26 mouse cellular contexts compared by ENCODE assay signal in the genomic region with DNA sequence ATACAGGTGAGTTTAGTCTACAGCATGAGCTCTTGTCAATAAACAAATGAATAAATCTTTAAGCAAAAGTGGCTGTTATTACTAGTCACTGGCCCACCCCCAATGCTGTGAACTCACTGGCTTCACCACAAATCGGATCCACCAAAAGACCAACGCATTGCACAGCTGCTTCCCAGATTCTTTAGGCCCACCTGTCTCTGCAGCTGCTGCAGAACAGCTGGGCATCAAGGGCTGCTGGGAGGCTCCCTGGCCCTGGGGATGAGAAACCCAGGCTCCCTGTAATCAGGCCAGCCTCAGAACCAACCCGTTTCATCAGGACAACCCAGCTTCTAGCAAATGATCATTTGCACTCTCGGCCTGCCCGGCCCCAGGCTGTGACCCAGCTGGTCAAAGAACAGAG. TPM values are rescaled to one million over a fixed set of nuclear protein-coding genes. Genes with fewer than 3 reads are reported as not detected.
DNase-seq lines count a peak whose midpoint lies in the region; ATAC-seq and TF ChIP-seq lines count a peak whose summit lies in the region.
"Had no signal": no experiment of that assay in that cellular context is flagged by ENCODE, and none has a peak within 500 bp of the region (broad histone marks: within the 10 kb centered on the region; RNA-seq: fewer than 3 reads in every experiment).

No protein-coding gene starts in this region.

- DNase-seq in embryonic facial prominence, embryonic 14.5 days (ENCODE audit: low spot score) = peak; percentile 65
- DNase-seq in embryonic facial prominence, embryonic 10.5 days (ENCODE audit: low spot score) = no peak
- no peak for DNase-seq in left cerebral cortex, adult 2 months (ENCODE audit: extremely low spot score in 1 of 2, low spot score in 2 of 2)
- DNase-seq: adrenal gland, adult 2 months; adrenal gland, postnatal 10 days; adrenal gland, postnatal 25 days; B cell, adult 2 months; cerebellum, adult 11 months; cerebellum, adult 18-20 months; cerebellum, adult 8-10 months; cerebellum, adult 9-11 months; cerebellum, postnatal 14 days; cerebellum, postnatal 36 days; embryo, embryonic 11 days had no signal

- H3ac ChIP-seq in C2C12 (ENCODE audit: control insufficient read depth, insufficient read length, low read depth) = no peak overlapping the region
- no peak overlapping the region for H3ac ChIP-seq in myocyte (ENCODE audit: control insufficient read depth, insufficient read length)

- H3K4me1 ChIP-seq in embryonic facial prominence, embryonic 14.5 days (ENCODE audit: control insufficient read depth, insufficient read depth, low read length) = no peaks in the 10 kb centered on the region
- no peaks in the 10 kb centered on the region for H3K4me1 ChIP-seq in embryonic facial prominence, embryonic 10.5 days
- H3K4me1 ChIP-seq: embryonic facial prominence, embryonic 12.5 days; forebrain, embryonic 10.5 days; forebrain, embryonic 12.5 days had no signal

- H3K36me3 ChIP-seq in embryonic facial prominence, embryonic 14.5 days (ENCODE audit: control insufficient read depth, insufficient read depth, low read length) = no peaks in the 10 kb centered on the region
- no peaks in the 10 kb centered on the region for H3K36me3 ChIP-seq in embryonic facial prominence, embryonic 10.5 days (replicated peaks)
- H3K36me3 ChIP-seq in C2C12 (ENCODE audit: control insufficient read depth, insufficient read depth) (no peaks in the 10 kb centered on the region), myocyte (ENCODE audit: control insufficient read depth, insufficient read depth) (no peaks in the 10 kb centered on the region)
- H3K36me3 ChIP-seq: embryonic facial prominence, embryonic 12.5 days; embryonic facial prominence, embryonic 15.5 days; forebrain, embryonic 10.5 days; forebrain, embryonic 12.5 days had no signal

- no peaks in the 10 kb centered on the region for H3K27me3 ChIP-seq in embryonic facial prominence, embryonic 14.5 days (replicated peaks; ENCODE audit: control insufficient read depth, insufficient read depth, low read length)
- peaks cover 49% of the 10 kb centered on the region for H3K27me3 ChIP-seq in embryonic facial prominence, embryonic 10.5 days (replicated peaks; ENCODE audit: low read depth, poor library complexity, severe bottlenecking)
- no peaks in the 10 kb centered on the region for H3K27me3 ChIP-seq in C2C12 (ENCODE audit: control insufficient read depth, insufficient read depth, insufficient read length)
- no peaks in the 10 kb centered on the region for H3K27me3 ChIP-seq in myocyte (ENCODE audit: control insufficient read depth, insufficient read depth, insufficient read length)

- H3K4me2 ChIP-seq in embryonic facial prominence, embryonic 14.5 days (ENCODE audit: low read depth, low read length) = no peak overlapping the region
- no peak overlapping the region for H3K4me2 ChIP-seq in myocyte (ENCODE audit: low read depth)
- H3K4me2 ChIP-seq: embryonic facial prominence, embryonic 12.5 days; embryonic facial prominence, embryonic 15.5 days; forebrain, embryonic 12.5 days had no signal

- 0 out of 2 replicates have a peak, but pooled peaks have one; percentile 36 for ATAC-seq in embryonic facial prominence, embryonic 14.5 days (ENCODE audit: low read depth)
- ATAC-seq: forebrain, embryonic 14.5 days; forebrain, embryonic 16.5 days had no signal

- H3K27ac ChIP-seq in embryonic facial prominence, embryonic 14.5 days (replicated peaks; ENCODE audit: low read depth, low read length) = no peak overlapping the region
- no peak overlapping the region for H3K27ac ChIP-seq in embryonic facial prominence, embryonic 10.5 days (replicated peaks)
- H3K27ac ChIP-seq in left cerebral cortex, adult 2 months = no peak overlapping the region
- H3K27ac ChIP-seq: embryonic facial prominence, embryonic 12.5 days; embryonic facial prominence, embryonic 15.5 days; forebrain, embryonic 10.5 days; forebrain, embryonic 12.5 days had no signal

- no peak for TF ChIP-seq POLR2A in myocyte (IDR thresholded peaks at IDR 0.05; ENCODE audit: insufficient read length, low read depth)

- H3K79me3 ChIP-seq in C2C12 (ENCODE audit: low read depth) = no peaks in the 10 kb centered on the region

- no peaks in the 10 kb centered on the region for H3K9me3 ChIP-seq in embryonic facial prominence, embryonic 14.5 days (ENCODE audit: control insufficient read depth, low read length)
- H3K9me3 ChIP-seq in embryonic facial prominence, embryonic 10.5 days = no peaks in the 10 kb centered on the region
- H3K9me3 ChIP-seq: embryonic facial prominence, embryonic 12.5 days; embryonic facial prominence, embryonic 15.5 days; forebrain, embryonic 10.5 days; forebrain, embryonic 12.5 days had no signal

- TF ChIP-seq CTCF in C2C12 (IDR thresholded peaks at IDR 0.05; ENCODE audit: control insufficient read depth, insufficient read depth, insufficient read length) = no peak
- TF ChIP-seq CTCF in left cerebral cortex, adult 2 months (IDR thresholded peaks at IDR 0.05) = no peak

- intact Hi-C loops in left cerebral cortex, adult 2 months (cut with DNase I) = no loop called here

- no peak overlapping the region for H3K9ac ChIP-seq in embryonic facial prominence, embryonic 14.5 days (ENCODE audit: low read depth, low read length)
- H3K9ac ChIP-seq: embryonic facial prominence, embryonic 12.5 days; embryonic facial prominence, embryonic 15.5 days; forebrain, embryonic 12.5 days had no signal

- WGBS in embryonic facial prominence, embryonic 14.5 days = 58% methylated on average over 5 of the region's 5 CpGs
- WGBS in embryonic facial prominence, embryonic 10.5 days = 70% methylated on average over 5 of the region's 5 CpGs

- no peaks in the 10 kb centered on the region for H3K79me2 ChIP-seq in C2C12 (ENCODE audit: control insufficient read depth, insufficient read depth)
- H3K79me2 ChIP-seq in myocyte (ENCODE audit: control insufficient read depth, insufficient read depth) = no peaks in the 10 kb centered on the region

- no peak overlapping the region for H3K4me3 ChIP-seq in embryonic facial prominence, embryonic 14.5 days (ENCODE audit: low read depth, low read length)
- H3K4me3 ChIP-seq in embryonic facial prominence, embryonic 10.5 days = no peak overlapping the region
- H3K4me3 ChIP-seq in C2C12 (ENCODE audit: insufficient read depth, poor library complexity, severe bottlenecking) (no peak overlapping the region), myocyte (no peak overlapping the region)
- H3K4me3 ChIP-seq in left cerebral cortex, adult 2 months = no peak overlapping the region
- H3K4me3 ChIP-seq: embryonic facial prominence, embryonic 12.5 days; embryonic facial prominence, embryonic 15.5 days; erythroblast, embryonic 14.5 days; forebrain, embryonic 10.5 days; forebrain, embryonic 12.5 days had no signal

TF ChIP-seq in C2C12, 6 proteins besides CTCF, POLR2A, EP300 and RAD21:
- TF ChIP-seq MYOG (IDR thresholded peaks at IDR 0.05; ENCODE audit: control insufficient read depth, extremely low read depth, insufficient read length) = no peak
- TF ChIP-seq MYOD1 (IDR thresholded peaks at IDR 0.05; ENCODE audit: control insufficient read depth, insufficient read length, low read depth) = peak; percentile 87
- no peak for TF ChIP-seq USF1 (IDR thresholded peaks at IDR 0.05; ENCODE audit: low read depth)
- TF ChIP-seq FOSL1 (IDR thresholded peaks at IDR 0.05; ENCODE audit: insufficient read depth, low read length, poor library complexity, severe bottlenecking) = no peak

TF ChIP-seq in myocyte, 11 proteins besides CTCF, POLR2A, EP300 and RAD21:
- no peak for TF ChIP-seq E2F4 (IDR thresholded peaks at IDR 0.05; ENCODE audit: insufficient read depth)
- peak; percentile 69 to 99 (median 91) for TF ChIP-seq MYOG (IDR thresholded peaks at IDR 0.05; ENCODE audit: control insufficient read depth in 1 of 3, insufficient read depth in 1 of 3, insufficient read length in 2 of 3, low read depth in 2 of 3)
- TF ChIP-seq MYOD1 (IDR thresholded peaks at IDR 0.05; ENCODE audit: control insufficient read depth in 1 of 3, insufficient read length in 2 of 3, low read depth in 2 of 3) = peak; percentile 58 to 99 (median 97)
- TF ChIP-seq TCF12 (IDR thresholded peaks at IDR 0.05; ENCODE audit: insufficient read depth, poor library complexity, severe bottlenecking) = peak; percentile 94
- no peak for TF ChIP-seq SRF (IDR thresholded peaks at IDR 0.05; ENCODE audit: control insufficient read depth, insufficient read length, low read depth)
- no peak for TF ChIP-seq USF1 (IDR thresholded peaks at IDR 0.05; ENCODE audit: low read depth)
- TF ChIP-seq CEBPB (IDR thresholded peaks at IDR 0.05; ENCODE audit: insufficient read depth, poor library complexity, severe bottlenecking) = no peak
- peak; percentile 94 for TF ChIP-seq TCF3 (IDR thresholded peaks at IDR 0.05; ENCODE audit: insufficient read length, low read depth)
- no peak for TF ChIP-seq MAX (IDR thresholded peaks at IDR 0.05; ENCODE audit: low read depth)
- TF ChIP-seq REST (IDR thresholded peaks at IDR 0.05; ENCODE audit: insufficient read depth, insufficient read length) = no peak
- TF ChIP-seq POLR2AphosphoS2 (IDR thresholded peaks at IDR 0.05; ENCODE audit: insufficient read length, low read depth) = no peak

RNA-seq across cellular contexts. Expression of a gene that starts 3.9 kb away (rescaled TPM):
- 89.2 and 113 TPM in 2 replicates for polyA plus RNA-seq in embryonic facial prominence, embryonic 14.5 days (2014; fragmentation: Nextera tagmentation; extraction: Ambion mirVana)
- polyA plus RNA-seq in embryonic facial prominence, embryonic 10.5 days (2016; fragmentation: Nextera tagmentation; extraction: Ambion mirVana) = 43.6 and 60.0 TPM in 2 replicates
- 37.7 TPM for polyA plus RNA-seq in C2C12 (2012; fragmentation: generic; extraction: Trizol)
- 120 TPM for polyA plus RNA-seq in myocyte (2012; fragmentation: generic; extraction: Trizol)
- total RNA-seq in left cerebral cortex, adult 2 months (2021) = 10 to 100 TPM in 1 of 2 experiments, 1 to 10 TPM in 1; 6.5 to 11.9 TPM
- total RNA-seq: common myeloid progenitor, adult 5-6 weeks; MEL had no signal
- polyA plus RNA-seq: erythroblast, embryonic 14.5 days had no signal

RNA-seq across cellular contexts. Expression of a gene that starts 25.5 kb away (rescaled TPM):
- polyA plus RNA-seq in embryonic facial prominence, embryonic 14.5 days (2014; fragmentation: Nextera tagmentation; extraction: Ambion mirVana) = 89.0 and 117 TPM in 2 replicates
- polyA plus RNA-seq in embryonic facial prominence, embryonic 10.5 days (2016; fragmentation: Nextera tagmentation; extraction: Ambion mirVana) = 15.6 and 16.2 TPM in 2 replicates
- polyA plus RNA-seq in C2C12 (2012; fragmentation: generic; extraction: Trizol) (14.5 TPM), myocyte (2012; fragmentation: generic; extraction: Trizol) (71.9 TPM)
- total RNA-seq in left cerebral cortex, adult 2 months (2021) = 100 to 1,000 TPM; 124 to 126 TPM
- total RNA-seq: common myeloid progenitor, adult 5-6 weeks; MEL had no signal
- polyA plus RNA-seq: erythroblast, embryonic 14.5 days had no signal

RNA-seq across cellular contexts. Expression of a gene that starts 25.6 kb away (rescaled TPM):
- polyA plus RNA-seq in embryonic facial prominence, embryonic 14.5 days (2014; fragmentation: Nextera tagmentation; extraction: Ambion mirVana) = not detected in 2 replicates
- polyA plus RNA-seq in embryonic facial prominence, embryonic 10.5 days (2016; fragmentation: Nextera tagmentation; extraction: Ambion mirVana) = 0.77 TPM in 1 of 2 replicates, not detected in the other
- polyA plus RNA-seq in C2C12 (2012; fragmentation: generic; extraction: Trizol) (not detected), myocyte (2012; fragmentation: generic; extraction: Trizol) (0.24 TPM)
- 1 to 10 TPM; 1.0 to 2.3 TPM for total RNA-seq in left cerebral cortex, adult 2 months (2021)
- total RNA-seq: adrenal gland, adult 2 months; adrenal gland, postnatal 25 days; adrenal gland, postnatal 4 days; common myeloid progenitor, adult 5-6 weeks; MEL had no signal
- polyA plus RNA-seq: embryonic facial prominence, embryonic 12.5 days; erythroblast, embryonic 14.5 days; forebrain, embryonic 10.5 days; forebrain, embryonic 12.5 days had no signal
